19 mouse cellular contexts compared by ENCODE assay signal in genomic region chr11:22950131-22950530, GRCm38 (mm10). TPM values are rescaled to one million over a fixed set of nuclear protein-coding genes. Genes with fewer than 3 reads are reported as not detected.
DNase-seq lines count a peak whose midpoint lies in the region; ATAC-seq and TF ChIP-seq lines count a peak whose summit lies in the region.
"Had no signal": no experiment of that assay in that cellular context is flagged by ENCODE, and none has a peak within 500 bp of the region (broad histone marks: within the 10 kb centered on the region; RNA-seq: fewer than 3 reads in every experiment).

No protein-coding gene starts in this region.

- H3K9ac ChIP-seq in lung, postnatal 0 days (replicated peaks; ENCODE audit: low read depth), result no peak overlapping the region
- H3K9ac ChIP-seq in MEL (ENCODE audit: control insufficient read depth, low read depth, low read length, poor library complexity, severe bottlenecking), result no peak overlapping the region
- H3K9ac ChIP-seq: forebrain, embryonic 15.5 days; limb, embryonic 12.5 days had no signal

- 88% methylated on average over 6 of the region's 6 CpGs for WGBS in lung, postnatal 0 days

- intact Hi-C loops in gastrocnemius, postnatal 36 days (cut with DNase I), result no loop called here

- peak; percentile 16 for TF ChIP-seq RAD21 in MEL (IDR thresholded peaks at IDR 0.05; ENCODE audit: low read depth, low read length)

- DNase-seq in heart, adult 11 months, result peak; percentile 34
- no peak for DNase-seq in heart, postnatal 4 days
- DNase-seq in lung, postnatal 0 days (ENCODE audit: low spot score), result no peak
- no peak for DNase-seq in lung, postnatal 25 days (ENCODE audit: low spot score)
- peak; percentile 59 for DNase-seq in MEL (ENCODE audit: low read depth, low spot score)
- peak; percentile 34 to 39 for DNase-seq in thymus, postnatal 36 days
- DNase-seq in cerebellum, postnatal 36 days, result no peak
- no peak for DNase-seq in gastrocnemius, postnatal 36 days
- DNase-seq: adrenal gland, postnatal 10 days; cerebellum, adult 18-20 months; lung, adult 2 months; midbrain, embryonic 14.5 days; retina, postnatal 1 day had no signal

- no peak overlapping the region for H3K4me2 ChIP-seq in lung, postnatal 0 days (replicated peaks; ENCODE audit: low read depth, low read length)
- H3K4me2 ChIP-seq: forebrain, embryonic 15.5 days; limb, embryonic 12.5 days had no signal

- no peaks in the 10 kb centered on the region for H3K36me3 ChIP-seq in lung, postnatal 0 days (ENCODE audit: insufficient read depth, low read length)
- H3K36me3 ChIP-seq in MEL (ENCODE audit: control insufficient read depth in 1 of 2, insufficient read depth in 2 of 2, low read length in 2 of 2), result peaks cover 0 to 13% of the 10 kb centered on the region in 2 experiments; a peak in 2 of 4 replicates
- H3K36me3 ChIP-seq: forebrain, embryonic 15.5 days had no signal

- no peaks in the 10 kb centered on the region for H3K4me1 ChIP-seq in lung, postnatal 0 days (ENCODE audit: insufficient read depth, low read depth, low read length)
- peaks cover 3 to 14% of the 10 kb centered on the region in 2 experiments for H3K4me1 ChIP-seq in MEL (ENCODE audit: control insufficient read depth in 1 of 2, insufficient read depth in 2 of 2, low read length in 2 of 2)
- H3K4me1 ChIP-seq: embryonic facial prominence, embryonic 10.5 days; forebrain, embryonic 15.5 days; limb, embryonic 12.5 days had no signal

- H3K79me2 ChIP-seq in MEL (ENCODE audit: control insufficient read depth, insufficient read depth, low read length, poor library complexity), result 0 out of 2 replicates have a peak, but pooled peaks cover 2% of the 10 kb centered on the region

- H3K27ac ChIP-seq in lung, postnatal 0 days (ENCODE audit: low read length), result no peak overlapping the region
- H3K27ac ChIP-seq in MEL (ENCODE audit: control insufficient read depth, low read depth, low read length), result no peak overlapping the region
- H3K27ac ChIP-seq: embryonic facial prominence, embryonic 10.5 days; forebrain, embryonic 15.5 days; kidney, postnatal 0 days; left cerebral cortex, adult 2 months; limb, embryonic 12.5 days; macrophage had no signal

- H3K4me3 ChIP-seq in lung, postnatal 0 days (ENCODE audit: low read depth, low read length), result no peak overlapping the region
- no peak overlapping the region for H3K4me3 ChIP-seq in MEL (ENCODE audit: control insufficient read depth in 1 of 2, insufficient read depth in 1 of 2, low read depth in 2 of 2, low read length in 2 of 2)
- H3K4me3 ChIP-seq: embryonic facial prominence, embryonic 10.5 days; forebrain, embryonic 15.5 days; left cerebral cortex, adult 2 months; limb, embryonic 12.5 days had no signal

- no peaks in the 10 kb centered on the region for H3K9me3 ChIP-seq in lung, postnatal 0 days (ENCODE audit: low read length)
- no peaks in the 10 kb centered on the region for H3K9me3 ChIP-seq in MEL (replicated peaks; ENCODE audit: insufficient read depth, low read length)
- H3K9me3 ChIP-seq: embryonic facial prominence, embryonic 10.5 days; forebrain, embryonic 15.5 days; limb, embryonic 12.5 days had no signal

- H3K27me3 ChIP-seq in lung, postnatal 0 days (replicated peaks; ENCODE audit: insufficient read depth, low read length), result no peaks in the 10 kb centered on the region
- H3K27me3 ChIP-seq in MEL (ENCODE audit: control insufficient read depth in 1 of 2, insufficient read depth in 2 of 2, low read length in 2 of 2), result no peaks in the 10 kb centered on the region
- H3K27me3 ChIP-seq: forebrain, embryonic 15.5 days; limb, embryonic 12.5 days had no signal

- TF ChIP-seq POLR2A in MEL (IDR thresholded peaks at IDR 0.05; ENCODE audit: control insufficient read depth in 1 of 2, insufficient read depth in 1 of 2, low read depth in 1 of 2, low read length in 2 of 2, poor library complexity in 1 of 2), result no peak

- TF ChIP-seq EP300 in lung, postnatal 0 days (IDR thresholded peaks at IDR 0.05), result no peak
- TF ChIP-seq EP300 in MEL (IDR thresholded peaks at IDR 0.05; ENCODE audit: low read depth in 1 of 2, low read length in 2 of 2), result no peak

- TF ChIP-seq CTCF in lung, postnatal 0 days (IDR thresholded peaks at IDR 0.05), result peak; percentile 21; the same call in 1 of the 2 replicates
- peak; percentile 40 to 74 (median 62) for TF ChIP-seq CTCF in MEL (IDR thresholded peaks at IDR 0.05 in 2 of 3, conservative IDR thresholded peaks at IDR 0.05 in 1 of 3; ENCODE audit: control insufficient read depth in 1 of 3, insufficient read depth in 1 of 3, low read depth in 2 of 3, low read length in 3 of 3, poor library complexity in 1 of 3, severe bottlenecking in 1 of 3)

- ATAC-seq in lung, postnatal 0 days, result no peak
- ATAC-seq: forebrain, embryonic 15.5 days had no signal

TF ChIP-seq in MEL, 35 proteins besides CTCF, POLR2A, EP300 and RAD21:
- TF ChIP-seq NRF1 (IDR thresholded peaks at IDR 0.05; ENCODE audit: insufficient read depth, low read depth, low read length, poor library complexity, severe bottlenecking) (no peak), SMC3 (IDR thresholded peaks at IDR 0.05; ENCODE audit: low read depth, low read length) (peak; percentile 56)
TF ChIP-seq in MEL: peak in this region for 1.

RNA-seq across cellular contexts. Expression of gene Zrsr1, which starts 21.7 kb away (rescaled TPM):
- 1 to 10 TPM; 8.2 to 8.7 TPM for total RNA-seq in heart, postnatal 4 days (2021)
- polyA plus RNA-seq in lung, postnatal 0 days (2015; fragmentation: Nextera tagmentation; extraction: Ambion mirVana), result 3.8 and 4.5 TPM in 2 replicates
- 10.4 and 11.3 TPM in 2 replicates for total RNA-seq in MEL (2012; rRNA removed)
- polyA plus RNA-seq in MEL (2012; ENCODE audit: insufficient read depth in 1 of 2, insufficient read length in 2 of 2, low read depth in 1 of 2, low replicate concordance in 2 of 2, missing spikeins in 1 of 2), result 10 to 100 TPM in 1 of 2 experiments, not detected in 1; 15.8 TPM
- 10 to 100 TPM; 11.2 to 17.6 TPM for total RNA-seq in gastrocnemius, postnatal 36 days (2021)

RNA-seq across cellular contexts. Expression of gene Gm28048, which starts 31.8 kb away (rescaled TPM):
- total RNA-seq in heart, postnatal 4 days (2021), result 1 to 10 TPM; 7.6 to 8.1 TPM
- polyA plus RNA-seq in lung, postnatal 0 days (2015; fragmentation: Nextera tagmentation; extraction: Ambion mirVana), result 26.1 and 26.6 TPM in 2 replicates
- total RNA-seq in MEL (2012; rRNA removed), result 11.8 and 15.0 TPM in 2 replicates
- polyA plus RNA-seq in MEL (2012; ENCODE audit: insufficient read depth in 1 of 2, insufficient read length in 2 of 2, low read depth in 1 of 2, low replicate concordance in 2 of 2, missing spikeins in 1 of 2), result 1 to 10 TPM in 1 of 2 experiments, not detected in 1; 8.6 TPM
- 1 to 10 TPM in 1 of 2 experiments, not detected in 1; 1.5 TPM for total RNA-seq in gastrocnemius, postnatal 36 days (2021)
- polyA plus RNA-seq: lung, adult 2 months had no signal

RNA-seq across cellular contexts. Expression of gene Commd1, which starts 32.1 kb away (rescaled TPM):
- 100 to 1,000 TPM; 161 to 186 TPM for total RNA-seq in heart, postnatal 4 days (2021)
- 217 and 233 TPM in 2 replicates for polyA plus RNA-seq in lung, postnatal 0 days (2015; fragmentation: Nextera tagmentation; extraction: Ambion mirVana)
- 113 and 128 TPM in 2 replicates for total RNA-seq in MEL (2012; rRNA removed)
- polyA plus RNA-seq in MEL (2012; ENCODE audit: insufficient read depth in 1 of 2, insufficient read length in 2 of 2, low read depth in 1 of 2, low replicate concordance in 2 of 2, missing spikeins in 1 of 2), result 100 to 1,000 TPM in 1 of 2 experiments, not detected in 1; 102 TPM
- total RNA-seq in gastrocnemius, postnatal 36 days (2021), result 100 to 1,000 TPM in 1 of 2 experiments, 10 to 100 TPM in 1; 97.4 to 102 TPM

RNA-seq across cellular contexts. Expression of gene Cct4, which starts 40.2 kb away (rescaled TPM):
- 100 to 1,000 TPM; 150 to 156 TPM for total RNA-seq in heart, postnatal 4 days (2021)
- 140 and 149 TPM in 2 replicates for polyA plus RNA-seq in lung, postnatal 0 days (2015; fragmentation: Nextera tagmentation; extraction: Ambion mirVana)
- 552 and 588 TPM in 2 replicates for total RNA-seq in MEL (2012; rRNA removed)
- 100 to 1,000 TPM; 387 to 567 TPM for polyA plus RNA-seq in MEL (2012; ENCODE audit: insufficient read depth in 1 of 2, insufficient read length in 2 of 2, low read depth in 1 of 2, low replicate concordance in 2 of 2, missing spikeins in 1 of 2)
- 10 to 100 TPM; 88.5 to 98.1 TPM for total RNA-seq in gastrocnemius, postnatal 36 days (2021)

RNA-seq across cellular contexts. Expression of gene Fam161a, which starts 57.2 kb away (rescaled TPM):
- 1 to 10 TPM; 1.7 to 2.0 TPM for total RNA-seq in heart, postnatal 4 days (2021)
- 21.2 and 27.9 TPM in 2 replicates for polyA plus RNA-seq in lung, postnatal 0 days (2015; fragmentation: Nextera tagmentation; extraction: Ambion mirVana)
- 0.27 and 0.65 TPM in 2 replicates for total RNA-seq in MEL (2012; rRNA removed)
- polyA plus RNA-seq in MEL (2012; ENCODE audit: insufficient read depth in 1 of 2, insufficient read length in 2 of 2, low read depth in 1 of 2, low replicate concordance in 2 of 2, missing spikeins in 1 of 2), result 1 to 10 TPM in 1 of 2 experiments, not detected in 1; 1.0 TPM
- 1 to 10 TPM; 1.8 to 2.8 TPM for total RNA-seq in gastrocnemius, postnatal 36 days (2021)

Comparison
In these comparisons a context has a peak if more than half of its experiments do, and no peak if none do; other contexts are left out.
1. DNase-seq: peak in heart, adult 11 months (single experiment), MEL (single experiment) and thymus, postnatal 36 days (2 of 2); none in heart, postnatal 4 days (single experiment), lung, postnatal 0 days (single experiment), lung, postnatal 25 days (single experiment), cerebellum, postnatal 36 days (0 of 2) and gastrocnemius, postnatal 36 days (0 of 2).